Mouse (Mus musculus): ENCODE results near the gene Rapgef1.

DNA sequence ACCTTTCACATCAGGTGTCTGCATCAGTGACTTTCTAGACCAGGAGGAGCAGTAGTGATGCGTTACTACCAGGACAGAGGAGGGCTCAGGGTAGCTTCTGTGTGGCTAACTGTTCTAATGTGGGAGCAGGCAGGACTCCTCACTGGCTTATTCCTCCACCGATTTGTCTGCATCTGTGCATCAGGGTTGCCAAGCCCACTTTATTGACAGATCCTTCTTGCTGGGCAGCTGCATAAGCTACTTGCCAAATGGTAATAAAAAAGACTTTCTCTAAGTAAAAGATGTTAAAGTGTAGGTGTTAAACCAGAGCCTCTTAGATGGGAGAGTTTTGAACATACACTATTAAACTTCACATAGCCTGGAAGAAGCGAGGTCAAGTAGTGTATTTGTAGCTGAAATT, 22.2 kb downstream of the Rapgef1 start:
- TF ChIP-seq CTCF (IDR thresholded peaks at IDR 0.05; ENCODE audit: low read depth, low read length) (no peak), POLR2A (IDR thresholded peaks at IDR 0.05; ENCODE audit: extremely low read depth, insufficient read depth, low read length) (no peak)
